Mouse (Mus musculus) thymus, postnatal 4 days (tissue): ENCODE data around the gene Osgep.
"Not testable (repeated sequence)": the region's sequence is repeated elsewhere in the genome, so short reads cannot be mapped to it uniquely, and the experiment has no call there.

Source experiments
- DNase-seq: peaks from one replicate; pipeline ENCODE4 v3.0.0; 2021

Gene Osgep

DNA sequence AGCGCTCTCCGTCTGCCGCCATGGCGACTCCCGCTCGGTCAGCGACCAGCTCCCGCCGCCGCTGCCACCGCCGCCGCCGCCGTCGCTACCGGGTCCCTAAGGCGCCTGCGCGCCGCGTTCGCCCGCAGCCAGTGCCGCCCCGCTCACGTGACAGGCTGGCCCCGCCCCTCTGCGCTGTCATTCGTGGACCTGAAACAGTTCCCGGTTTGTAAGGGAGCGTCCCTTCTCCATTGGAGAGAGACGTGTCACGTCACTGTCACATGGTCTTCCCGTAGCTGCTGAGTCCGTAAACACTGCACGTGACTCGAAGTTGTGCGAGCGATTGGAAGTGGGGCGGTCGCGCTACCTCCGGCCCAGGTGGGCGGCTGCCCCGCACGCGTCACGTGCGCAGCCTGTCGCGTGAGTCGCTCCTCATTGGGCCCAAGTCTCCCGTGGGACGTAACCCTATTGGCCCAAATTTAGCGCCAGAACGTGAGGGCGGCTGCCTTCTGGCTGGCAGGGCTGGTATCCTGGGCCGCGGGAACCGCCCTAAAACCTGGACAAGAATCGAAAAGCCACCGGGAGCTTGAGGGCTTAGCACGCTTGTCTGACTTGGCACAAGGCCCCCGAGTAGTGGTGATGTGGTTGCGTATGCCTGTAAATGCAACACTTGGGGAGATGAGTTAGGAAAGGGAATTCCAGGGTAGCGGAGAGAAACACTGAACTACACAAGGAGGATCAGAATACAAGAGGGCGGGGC is 6.2 kb upstream of the Osgep start, which contains the start of the genes Pip4p1 and Pnp:
Gene Pip4p1 (minus strand): TSS at position 103 of the 739 bp plus-strand sequence.
Gene Pnp (plus strand): TSS at position 329 of the 739 bp plus-strand sequence.
- DNase-seq: peak; percentile 100

DNA sequence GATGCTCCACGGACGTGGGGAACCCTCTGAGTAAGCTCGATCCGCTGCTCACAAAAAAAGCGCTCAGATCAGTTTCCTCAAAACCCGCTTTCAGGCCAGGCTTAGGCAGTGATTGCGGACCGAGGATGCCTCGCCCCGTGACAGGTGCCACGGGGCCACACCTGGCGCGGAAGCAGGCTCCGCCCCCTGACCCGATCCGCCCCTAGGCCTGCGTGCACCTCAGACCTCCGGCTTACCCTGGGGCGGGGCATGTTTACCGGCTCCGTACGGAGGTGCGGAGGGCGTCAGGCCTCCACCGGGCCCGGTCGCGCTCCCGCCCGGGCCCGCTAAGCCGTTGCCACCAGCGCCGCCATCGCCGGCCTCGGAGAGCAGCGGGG is 5.7 kb upstream of the Osgep start:
- peak; percentile 81 for DNase-seq

DNA sequence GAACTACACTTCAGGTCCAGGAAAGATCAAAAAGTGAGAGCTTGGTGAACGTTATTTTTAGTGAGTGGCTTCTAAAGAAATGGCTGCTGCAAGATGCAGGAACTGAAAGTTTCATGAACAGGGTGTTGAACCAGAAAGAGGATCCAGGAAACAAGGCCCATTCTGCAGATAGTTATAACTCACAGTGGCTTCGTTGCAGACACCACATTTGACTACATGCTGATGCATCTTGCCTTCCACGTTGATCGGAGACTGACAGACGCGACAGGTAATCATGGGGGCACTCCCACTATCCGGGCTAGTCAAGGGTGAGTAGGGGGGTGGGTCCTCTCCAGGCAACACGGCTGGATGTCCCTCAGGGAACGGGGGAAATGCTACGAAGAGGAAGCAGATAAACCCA is 5.3 kb upstream of the Osgep start:
- DNase-seq: no peak

DNA sequence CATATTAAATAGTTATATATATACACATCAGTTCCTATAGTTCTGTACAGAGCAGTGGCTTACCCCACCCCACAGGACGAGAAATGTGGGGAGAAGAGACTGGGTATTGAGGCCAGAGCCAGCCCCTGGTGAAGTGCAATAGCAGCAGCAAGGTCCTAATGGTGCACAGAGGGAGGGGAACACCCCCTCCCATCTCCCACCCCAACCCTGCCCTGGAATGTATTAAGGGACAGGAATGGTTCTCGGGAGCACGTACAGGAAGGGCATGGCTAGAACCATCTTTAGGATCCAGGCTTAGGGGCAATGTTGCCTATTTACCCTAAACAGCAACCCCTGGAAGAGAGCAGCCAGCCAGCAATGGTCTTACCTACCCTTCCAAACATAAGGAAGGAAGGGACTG is 2.7 kb upstream of the Osgep start:
- DNase-seq: no peak

DNA sequence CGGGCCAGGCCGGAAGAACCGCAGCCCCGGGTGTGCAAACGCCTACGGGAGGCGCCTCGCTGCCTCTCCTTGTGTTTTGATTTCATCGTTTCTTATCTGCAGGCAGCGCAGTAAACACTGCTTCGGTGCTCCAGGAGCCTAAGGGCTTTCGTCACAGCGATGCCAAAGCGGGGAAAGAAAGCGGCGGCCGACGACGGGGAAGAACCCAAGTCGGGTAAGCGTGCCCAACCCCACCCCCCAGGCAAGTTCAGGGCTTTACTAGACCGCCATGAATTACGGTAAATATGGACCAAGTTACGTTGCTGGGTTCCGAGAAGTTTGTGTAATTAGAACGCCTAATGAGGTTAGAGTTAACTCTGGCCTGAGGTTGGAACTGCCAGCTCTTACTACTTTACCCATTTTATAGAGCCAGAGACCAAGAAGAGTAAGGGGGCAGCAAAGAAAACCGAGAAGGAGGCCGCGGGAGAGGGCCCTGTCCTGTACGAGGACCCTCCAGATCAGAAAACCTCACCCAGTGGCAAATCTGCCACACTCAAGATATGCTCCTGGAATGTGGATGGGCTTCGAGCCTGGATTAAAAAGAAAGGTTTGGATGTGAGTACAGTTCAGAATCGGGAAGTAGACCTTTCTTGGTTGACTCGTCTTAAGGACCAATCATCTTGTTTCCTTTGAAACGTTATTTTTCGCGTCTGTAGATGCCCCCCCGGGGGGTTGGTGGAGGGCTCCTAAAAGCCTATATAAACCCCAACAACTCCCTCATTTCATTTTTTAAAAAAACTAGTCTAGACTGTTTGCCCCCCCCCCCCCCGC is 623 bp upstream of the Osgep start:
- no peak for DNase-seq

DNA sequence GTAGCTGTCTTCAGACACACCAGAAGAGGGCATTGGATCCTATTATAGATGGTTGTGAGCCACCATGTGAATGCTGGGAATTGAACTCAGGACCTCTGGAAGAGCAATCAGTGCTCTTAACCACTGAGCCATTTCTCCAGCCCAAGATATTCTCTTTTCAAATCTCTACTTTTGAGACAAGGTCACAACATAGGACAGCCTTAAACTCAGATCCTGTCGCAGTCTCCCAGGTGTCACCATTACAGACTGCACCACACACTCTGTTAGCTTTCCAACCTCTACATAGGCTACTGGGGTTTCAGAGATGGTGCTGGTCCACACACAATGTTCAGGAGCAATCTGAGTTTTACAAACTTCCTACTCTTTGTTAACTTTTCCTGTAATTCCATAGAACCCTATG is 1.3 kb downstream of the Osgep start:
- DNase-seq: not testable (repeated sequence)

DNA sequence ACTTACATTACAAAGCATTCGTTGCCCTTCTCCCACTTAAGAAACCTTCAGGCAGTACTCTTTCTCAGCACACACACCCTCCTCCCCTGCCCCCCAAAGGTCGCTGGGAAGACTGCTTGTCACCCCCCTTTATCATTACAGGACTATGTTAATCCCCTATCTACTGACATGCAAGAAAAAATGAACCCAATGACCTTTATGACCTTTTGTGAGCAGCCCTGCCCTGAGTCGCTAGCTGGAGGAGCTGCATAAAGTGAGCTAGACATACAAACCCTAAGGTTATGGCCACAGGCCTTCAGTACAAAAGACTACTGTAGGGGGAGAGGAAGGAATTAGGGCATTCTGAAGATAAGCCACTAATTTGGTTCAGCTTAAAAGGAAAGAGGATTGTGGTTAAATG is 13.3 kb downstream of the Osgep start:
- no peak for DNase-seq

DNA sequence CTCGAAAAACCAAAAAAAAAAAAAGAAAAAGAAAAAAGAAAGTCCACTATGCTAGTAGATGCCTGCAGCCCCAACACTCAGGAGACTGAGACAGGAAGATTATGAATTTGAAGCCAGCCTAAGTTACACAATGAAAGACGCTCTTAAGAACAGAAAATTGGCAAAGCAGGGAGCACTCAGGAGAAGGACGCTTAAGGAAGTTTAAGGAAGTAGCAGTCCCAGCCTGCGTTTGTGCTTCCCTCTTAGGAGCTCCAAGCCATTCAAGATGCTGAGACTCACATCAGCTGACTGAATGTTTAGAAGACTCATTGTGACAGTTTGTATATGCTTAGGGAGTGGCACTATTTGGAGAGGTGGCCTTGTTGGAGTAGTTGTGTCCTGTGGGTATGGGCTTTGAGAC is 16.6 kb downstream of the Osgep start:
- no peak for DNase-seq

DNA sequence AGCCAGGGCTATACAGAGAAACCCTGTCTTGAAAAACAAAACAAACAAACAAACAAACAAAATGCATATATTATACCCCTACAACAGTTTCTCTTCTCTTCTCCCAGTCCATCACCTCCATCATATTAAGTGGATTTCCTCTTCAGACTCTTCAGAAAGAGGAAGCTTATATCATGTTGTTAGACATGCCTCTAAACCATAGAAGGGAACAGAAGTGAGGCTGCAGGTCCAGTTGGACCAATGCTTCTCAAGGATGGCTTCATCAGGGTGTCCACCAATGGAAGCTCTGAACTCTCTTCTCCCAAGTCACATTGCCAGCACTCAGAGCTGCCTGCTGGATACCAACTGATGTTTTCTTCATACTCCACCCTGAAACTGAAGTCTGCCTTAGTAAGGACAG is 19.4 kb downstream of the Osgep start:
- not testable (repeated sequence) for DNase-seq

DNA sequence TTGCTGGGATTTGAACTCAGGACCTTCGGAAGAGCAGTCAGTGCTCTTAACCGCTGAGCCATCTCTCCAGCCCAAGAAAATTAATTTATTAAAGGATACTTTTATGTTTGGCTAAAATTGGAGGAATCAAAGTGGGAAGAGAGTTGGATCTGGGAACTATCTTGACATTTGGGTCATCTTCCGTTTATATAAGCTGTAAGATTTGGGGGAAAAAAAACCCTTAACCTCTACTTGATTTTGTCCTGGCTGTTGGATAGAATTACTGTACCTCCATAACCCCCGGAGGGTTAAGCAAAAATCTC is 19.9 kb downstream of the Osgep start:
- DNase-seq: no peak

DNA sequence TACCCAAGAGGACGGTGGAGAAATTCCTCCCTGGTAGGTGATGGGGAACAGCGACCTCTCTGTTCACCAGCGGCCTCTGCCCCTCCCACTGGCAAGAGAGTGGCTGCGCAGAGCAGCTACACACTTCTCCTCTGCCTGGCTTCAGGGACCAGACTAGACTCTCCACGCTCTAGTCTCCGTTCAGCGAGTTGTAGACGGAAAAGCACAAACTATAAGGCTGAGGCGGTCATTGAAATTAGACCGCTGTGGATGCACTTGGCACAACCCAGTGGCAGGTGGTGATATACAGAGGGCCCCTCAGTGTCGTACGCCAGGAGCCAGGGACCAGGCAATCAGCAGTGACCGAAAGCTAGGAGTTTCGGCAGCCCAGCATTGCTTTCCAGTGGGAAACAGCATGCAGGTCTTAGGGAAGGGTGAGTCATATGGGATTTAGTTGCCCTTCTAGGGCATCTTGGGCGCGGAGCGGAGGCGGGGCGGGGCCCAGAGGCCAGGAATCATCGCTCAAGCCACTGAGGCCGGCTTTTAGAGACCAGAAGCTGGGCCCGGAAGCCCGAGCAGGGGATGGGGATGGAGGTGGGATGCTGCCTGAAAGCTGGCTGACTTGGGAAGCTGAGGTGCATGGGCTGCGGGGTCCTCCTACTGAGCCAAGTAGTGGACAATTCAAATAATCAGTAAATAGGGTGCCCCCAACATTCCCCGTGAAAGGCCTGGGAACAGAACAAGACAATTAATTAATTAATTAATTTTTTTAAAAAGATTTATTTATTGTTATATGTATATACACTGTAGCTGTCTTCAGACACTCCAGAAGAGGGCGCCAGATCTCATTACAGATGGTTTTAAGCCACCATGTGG is 20.5 kb downstream of the Osgep start:
- peak; percentile 33 for DNase-seq

DNA sequence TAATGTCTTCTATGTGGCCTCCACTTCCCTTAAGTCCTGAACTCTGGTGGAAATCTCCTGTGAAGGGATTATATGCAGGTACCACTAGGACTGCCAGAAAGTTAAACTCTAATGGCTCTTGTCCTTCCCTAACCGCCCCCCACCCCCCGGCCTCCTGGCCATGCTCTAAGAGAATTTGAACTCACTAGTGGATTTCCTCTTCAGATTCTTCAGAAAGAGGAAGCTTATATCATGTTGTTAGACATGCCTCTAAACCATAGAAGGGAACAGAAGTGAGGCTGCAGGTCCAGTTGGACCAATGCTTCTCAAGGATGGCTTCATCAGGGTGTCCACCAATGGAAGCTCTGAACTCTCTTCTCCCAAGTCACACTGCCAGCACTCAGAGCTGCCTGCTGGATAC is 26.7 kb downstream of the Osgep start:
- not testable (repeated sequence) for DNase-seq

DNA sequence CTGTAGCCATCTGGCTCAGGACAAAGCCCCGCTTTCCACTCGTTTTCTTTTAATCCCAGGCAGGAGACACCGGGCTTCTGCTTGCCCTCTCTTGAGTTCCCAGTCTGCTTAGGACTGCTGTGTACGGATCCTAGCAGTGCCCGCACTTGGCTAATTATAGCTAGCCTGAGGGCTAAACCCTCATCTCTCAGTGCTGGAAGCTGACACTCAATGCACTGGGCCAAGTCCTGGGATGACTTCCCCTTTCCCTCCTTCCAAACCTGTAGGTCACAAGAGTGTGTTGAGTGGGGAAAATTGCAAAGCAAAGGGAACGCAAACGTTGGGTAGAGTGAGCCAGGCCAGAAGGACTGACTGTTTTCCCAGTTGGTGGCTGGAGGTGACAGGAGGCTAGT is 27.3 kb downstream of the Osgep start, which contains the start of gene Klhl33:
Gene Klhl33 (minus strand): TSS at position 134 of the 392 bp plus-strand sequence.
- DNase-seq: no peak

DNA sequence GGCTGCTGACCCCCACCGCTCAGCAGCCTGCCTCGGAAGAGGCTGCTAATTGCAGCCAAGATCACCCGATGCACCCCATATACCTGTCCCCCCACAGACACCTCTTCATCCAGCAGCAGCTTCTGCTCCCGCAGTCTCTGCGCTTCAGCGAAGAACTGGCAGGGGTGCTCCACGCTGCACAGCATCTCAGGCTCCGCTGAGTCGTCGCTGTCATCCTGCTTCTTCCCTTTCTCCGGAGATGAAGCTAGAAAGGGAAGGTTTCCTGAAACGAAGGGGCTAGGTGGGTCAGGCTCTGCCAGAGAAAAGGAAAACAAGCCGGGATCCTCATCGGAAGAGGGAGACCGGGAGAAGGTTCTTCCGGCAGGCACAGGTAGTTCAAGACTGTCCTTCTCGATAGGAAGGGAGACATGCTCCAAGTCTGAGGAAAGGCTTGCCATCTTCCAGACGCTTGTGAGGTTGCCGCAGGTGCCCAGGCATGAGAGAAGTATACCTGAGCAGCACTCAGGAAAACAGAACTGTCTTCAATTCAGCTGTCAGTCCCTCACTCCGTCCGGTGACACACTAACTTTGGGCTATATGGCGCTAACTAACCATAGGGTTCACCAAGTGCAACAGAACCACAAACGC is 27.8 kb downstream of the Osgep start:
- DNase-seq: peak; percentile 16

DNA sequence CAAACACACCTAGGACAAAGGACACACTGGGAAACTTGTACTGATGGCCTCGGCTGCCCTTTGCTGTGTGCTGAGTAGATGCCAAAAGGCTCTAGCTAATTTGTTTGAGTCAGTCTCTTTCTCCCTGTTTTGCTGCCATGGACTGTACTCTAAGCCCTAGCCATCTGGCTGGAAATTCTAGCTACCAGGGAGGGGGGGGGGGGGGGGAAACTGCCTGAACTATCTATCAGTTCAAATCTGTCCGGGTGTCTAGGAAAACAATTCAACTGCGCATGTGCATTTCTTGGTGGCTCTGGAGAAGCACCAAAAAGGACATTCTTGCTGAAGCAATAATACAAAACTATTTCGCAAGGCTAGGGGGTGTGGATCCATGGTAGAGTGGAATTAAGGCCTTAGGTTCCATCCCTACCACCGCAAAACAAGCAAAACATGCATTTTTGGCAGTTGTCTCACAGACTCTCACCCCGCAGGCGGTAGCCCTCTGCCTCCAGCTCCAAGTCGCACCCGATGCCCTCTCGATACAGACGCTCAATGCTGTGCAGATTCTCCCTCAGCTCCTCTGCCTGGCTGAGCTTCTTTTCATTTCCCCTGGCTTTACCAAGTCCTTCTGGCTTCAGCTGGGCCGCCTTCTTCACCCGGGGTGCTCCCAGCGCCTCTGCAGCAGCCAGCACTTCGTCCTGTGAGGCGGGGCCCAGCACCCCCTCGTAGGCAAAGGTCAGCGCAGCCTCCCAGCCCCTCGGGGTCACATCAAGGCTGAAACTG is 28.5 kb downstream of the Osgep start:
- DNase-seq: no peak

DNA sequence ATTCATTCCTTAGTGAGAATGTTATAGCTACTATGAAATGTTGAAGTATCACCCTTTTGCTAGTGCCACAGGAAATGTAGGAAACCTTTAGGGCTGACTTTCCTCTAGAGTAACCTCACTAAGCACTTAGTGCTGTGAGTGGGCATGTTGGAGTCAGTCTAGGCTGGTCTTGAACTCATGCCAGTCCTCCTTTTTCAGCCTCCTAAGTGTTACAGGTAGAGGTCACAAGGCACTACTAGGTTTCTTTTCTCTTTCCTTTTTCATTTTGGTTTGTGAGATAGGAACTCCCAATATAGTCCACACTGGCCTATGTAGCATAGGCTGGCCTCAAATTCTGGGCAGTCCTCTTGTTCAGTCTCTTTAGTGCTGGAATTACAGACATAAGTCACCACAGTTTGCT is 29.3 kb downstream of the Osgep start:
- DNase-seq: no peak

DNA sequence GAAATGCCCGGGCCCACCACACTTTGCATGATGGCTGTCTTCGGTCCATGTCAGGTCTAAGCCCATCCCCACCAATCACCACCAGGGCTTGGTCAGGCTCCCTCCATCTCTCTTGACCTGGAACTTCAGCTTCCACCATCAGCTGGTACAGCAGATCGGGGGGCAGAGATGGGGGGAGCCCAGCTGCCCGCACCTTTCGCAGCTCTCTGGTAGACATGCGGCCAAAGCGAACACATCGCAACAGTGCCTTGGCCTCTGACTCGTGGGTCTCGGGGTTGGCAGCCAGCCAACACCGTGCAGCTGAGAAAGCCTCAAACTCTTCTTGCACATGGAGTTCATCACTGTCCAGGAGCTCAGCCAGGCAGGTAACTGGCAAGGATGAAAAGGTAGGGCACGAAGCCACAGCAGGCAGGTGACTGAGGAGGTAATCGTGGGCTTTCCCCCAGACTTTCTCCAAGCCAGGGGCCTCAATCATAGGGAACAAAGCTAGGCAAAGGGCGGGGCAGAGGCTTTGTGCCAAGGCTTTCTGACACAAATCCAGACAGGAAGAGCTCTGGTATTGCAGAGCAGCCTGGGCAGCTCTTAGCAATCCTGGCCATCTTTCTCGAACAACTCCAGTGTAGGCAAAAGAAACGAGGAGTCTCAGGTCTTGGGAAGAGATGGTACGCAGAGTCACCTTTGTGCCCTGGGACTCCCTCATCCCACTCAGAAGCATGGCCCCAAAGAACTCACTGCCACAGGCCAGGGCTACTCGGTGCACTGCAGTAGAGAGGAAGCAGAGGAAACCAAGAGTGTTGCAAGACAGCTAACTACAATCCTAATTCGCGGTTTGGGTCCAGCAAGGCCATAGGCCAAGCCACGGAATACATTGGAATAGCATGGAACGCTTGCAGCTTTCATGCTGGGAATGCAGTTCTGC is 31.9 kb downstream of the Osgep start:
- DNase-seq: no peak

DNA sequence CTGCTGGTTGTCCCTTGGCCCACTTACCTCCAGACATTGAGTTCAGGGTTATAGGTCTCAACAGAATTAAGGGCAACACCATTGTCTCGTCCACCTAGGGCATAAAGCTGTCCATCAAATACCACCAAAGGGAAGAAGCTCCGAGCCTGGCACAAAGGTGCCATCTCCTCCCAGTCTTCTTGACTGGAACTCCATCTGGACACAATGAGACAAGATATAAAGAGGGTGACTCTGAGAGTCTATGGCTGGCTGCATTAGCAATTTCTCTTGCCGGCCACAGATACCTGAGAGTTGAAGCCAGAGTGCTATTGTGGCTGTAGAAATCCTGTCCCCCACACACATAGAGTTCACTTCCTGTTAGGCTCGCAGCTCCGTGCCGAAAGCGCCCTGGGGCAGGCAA is 32.6 kb downstream of the Osgep start:
- no peak for DNase-seq

DNA sequence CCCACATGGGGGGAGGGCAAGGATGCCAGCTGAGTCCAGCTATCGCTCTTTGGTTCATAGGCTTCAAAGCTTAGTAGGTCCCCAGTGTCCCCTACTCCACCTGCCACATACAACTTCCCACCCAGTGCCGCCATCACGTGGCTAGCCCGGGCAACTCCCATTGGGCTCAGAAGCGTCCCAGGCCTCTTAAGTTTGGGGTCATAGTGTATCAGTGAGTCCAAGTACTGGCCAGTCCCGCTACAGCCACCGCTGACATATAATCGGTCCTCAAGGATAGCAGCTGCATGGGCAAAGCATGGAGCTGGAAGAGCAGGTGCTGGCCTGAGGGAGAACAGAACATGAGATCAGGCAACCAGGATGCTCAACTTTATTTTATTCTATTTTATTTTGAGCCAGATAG is 33.1 kb downstream of the Osgep start:
- no peak for DNase-seq

DNA sequence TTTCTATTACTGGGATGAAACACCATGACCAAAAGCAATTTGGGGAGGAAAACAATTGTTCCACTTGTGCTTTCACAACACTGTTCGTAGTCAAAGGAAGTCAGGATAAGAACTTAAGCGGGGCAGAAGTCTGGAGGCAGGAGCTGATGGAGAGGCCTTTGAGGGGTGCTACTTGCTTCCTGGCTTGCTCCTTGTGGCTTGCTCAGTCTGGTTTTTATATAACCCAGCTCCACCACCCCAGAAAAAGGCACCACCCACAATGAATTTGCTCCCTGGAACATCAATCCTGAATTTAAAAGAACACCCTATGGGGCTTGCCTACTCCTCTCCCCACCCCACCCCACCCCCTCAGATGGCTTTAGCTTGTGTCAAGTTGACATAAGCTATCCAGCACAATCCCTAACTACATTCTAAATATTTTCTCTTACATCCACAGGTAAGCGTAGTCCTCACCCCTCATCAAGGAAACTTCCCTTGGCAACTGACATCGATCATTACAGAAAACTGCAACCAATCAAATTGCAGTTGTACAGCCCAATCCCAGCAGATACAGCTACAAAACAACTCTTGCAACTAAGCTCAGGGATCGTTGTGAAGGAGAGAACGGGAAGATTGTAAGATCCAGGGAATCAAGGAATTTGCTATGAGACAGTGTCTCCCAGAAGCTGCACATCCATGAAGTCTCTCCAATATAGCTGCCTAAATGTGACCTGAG is 48.3 kb downstream of the Osgep start:
- no peak for DNase-seq
